Comparison of ENCODE assay signal across 34 mouse cellular contexts in the genomic region with DNA sequence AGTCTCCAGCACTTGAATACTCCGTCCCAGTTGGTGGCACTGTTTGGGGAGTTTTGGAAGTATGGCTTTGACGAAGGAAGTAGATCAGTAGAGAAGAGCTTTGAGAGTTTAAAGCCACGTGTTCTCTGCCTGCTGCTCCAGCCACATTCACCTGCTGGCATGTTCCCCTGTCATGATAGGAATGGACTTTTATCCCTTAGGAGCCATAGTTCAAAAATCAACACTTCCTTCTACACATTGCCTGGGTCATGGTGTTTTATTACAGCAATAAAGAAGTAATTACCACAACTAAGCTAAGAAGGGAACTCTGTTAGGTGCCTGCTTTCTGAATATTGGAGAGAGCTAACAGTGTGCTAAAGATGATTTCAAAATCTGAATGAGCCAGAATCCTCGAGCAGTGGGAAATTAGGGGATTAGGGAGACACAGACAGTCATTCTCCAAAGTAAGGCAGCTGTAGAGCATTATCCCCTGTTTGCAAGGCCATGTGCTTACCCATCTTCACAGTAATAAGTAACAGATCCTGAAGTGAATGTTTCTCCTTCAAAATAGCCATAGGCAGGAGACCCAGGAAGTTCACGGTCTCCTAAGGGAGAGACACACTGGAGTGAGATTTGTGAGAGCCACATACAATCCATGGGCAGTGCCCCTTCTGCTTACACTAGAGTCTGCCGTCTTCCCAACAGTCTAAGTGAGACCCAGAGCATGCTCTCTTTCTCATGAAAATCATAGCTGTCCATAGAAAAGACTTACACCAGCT. TPM values are rescaled to one million over a fixed set of nuclear protein-coding genes. Genes with fewer than 3 reads are reported as not detected.
DNase-seq lines count a peak whose midpoint lies in the region; ATAC-seq and TF ChIP-seq lines count a peak whose summit lies in the region.
"Had no signal": no experiment of that assay in that cellular context is flagged by ENCODE, and none has a peak within 500 bp of the region (broad histone marks: within the 10 kb centered on the region; RNA-seq: fewer than 3 reads in every experiment).

No protein-coding gene starts in this region.

- peak; percentile 75 for ATAC-seq in intestine, embryonic 14.5 days (replicated peaks; ENCODE audit: low FRiP score, low TSS enrichment, low read depth)
- ATAC-seq in intestine, postnatal 0 days = peak; percentile 91
- ATAC-seq: CD4-positive, CD25-positive, alpha-beta regulatory T cell, adult 4 months; forebrain, embryonic 13.5 days; forebrain, embryonic 16.5 days; hindbrain, embryonic 16.5 days had no signal

- H3K4me3 ChIP-seq in intestine, embryonic 14.5 days (ENCODE audit: low read depth, low read length) = no peak overlapping the region
- H3K4me3 ChIP-seq in intestine, postnatal 0 days (ENCODE audit: low read depth, low read length) = no peak overlapping the region
- H3K4me3 ChIP-seq: forebrain, embryonic 10.5 days; forebrain, embryonic 13.5 days; heart, embryonic 12.5 days; heart, embryonic 15.5 days; hindbrain, embryonic 10.5 days; hindbrain, embryonic 13.5 days had no signal

- no peaks in the 10 kb centered on the region for H3K9me3 ChIP-seq in intestine, embryonic 14.5 days (ENCODE audit: control insufficient read depth, low read length)
- no peaks in the 10 kb centered on the region for H3K9me3 ChIP-seq in intestine, postnatal 0 days (ENCODE audit: control insufficient read depth)
- H3K9me3 ChIP-seq: forebrain, embryonic 10.5 days; forebrain, embryonic 13.5 days; heart, embryonic 12.5 days; heart, embryonic 15.5 days; hindbrain, embryonic 10.5 days; hindbrain, embryonic 13.5 days had no signal

- WGBS in intestine, embryonic 14.5 days = 57% methylated on average over 6 of the region's 6 CpGs
- WGBS in intestine, postnatal 0 days = 27% methylated on average over 6 of the region's 6 CpGs

- no peak overlapping the region for H3K9ac ChIP-seq in intestine, embryonic 14.5 days (ENCODE audit: low read length)
- H3K9ac ChIP-seq in intestine, postnatal 0 days (ENCODE audit: low read depth, low read length) = no peak overlapping the region
- H3K9ac ChIP-seq: forebrain, embryonic 13.5 days; heart, embryonic 12.5 days; heart, embryonic 15.5 days; hindbrain, embryonic 13.5 days had no signal

- H3K36me3 ChIP-seq in intestine, embryonic 14.5 days (ENCODE audit: control insufficient read depth, insufficient read depth, low read length) = no peaks in the 10 kb centered on the region
- H3K36me3 ChIP-seq in intestine, postnatal 0 days (ENCODE audit: control insufficient read depth, insufficient read depth) = no peaks in the 10 kb centered on the region
- H3K36me3 ChIP-seq: forebrain, embryonic 10.5 days; heart, embryonic 12.5 days; heart, embryonic 15.5 days; hindbrain, embryonic 10.5 days; hindbrain, embryonic 13.5 days had no signal

- peak overlapping the region; percentile 18; the same call in 1 of the 2 replicates for H3K27ac ChIP-seq in intestine, embryonic 14.5 days (ENCODE audit: low read depth)
- peak overlapping the region; percentile 76 for H3K27ac ChIP-seq in intestine, postnatal 0 days (ENCODE audit: low read depth, low read length)
- H3K27ac ChIP-seq: forebrain, embryonic 10.5 days; forebrain, embryonic 13.5 days; heart, embryonic 15.5 days; hindbrain, embryonic 10.5 days; hindbrain, embryonic 13.5 days had no signal

- no peak for TF ChIP-seq CTCF in intestine, postnatal 0 days (IDR thresholded peaks at IDR 0.05; ENCODE audit: low read depth)

- H3K27me3 ChIP-seq in intestine, embryonic 14.5 days (replicated peaks; ENCODE audit: control insufficient read depth, insufficient read depth, low read length) = no peaks in the 10 kb centered on the region
- H3K27me3 ChIP-seq in intestine, postnatal 0 days (replicated peaks; ENCODE audit: control insufficient read depth, insufficient read depth, low read length) = no peaks in the 10 kb centered on the region
- H3K27me3 ChIP-seq: forebrain, embryonic 13.5 days; heart, embryonic 12.5 days; heart, embryonic 15.5 days; hindbrain, embryonic 13.5 days had no signal

- no peak overlapping the region for H3K4me2 ChIP-seq in intestine, embryonic 14.5 days (ENCODE audit: low read length)
- H3K4me2 ChIP-seq in intestine, postnatal 0 days (replicated peaks; ENCODE audit: low read depth) = no peak overlapping the region
- H3K4me2 ChIP-seq: forebrain, embryonic 13.5 days; heart, embryonic 12.5 days; heart, embryonic 15.5 days; hindbrain, embryonic 13.5 days had no signal

- peak; percentile 12 for DNase-seq in kidney, adult 9 months
- no peak for DNase-seq in kidney, adult 11 months
- DNase-seq in forelimb bud, embryonic 11.5 days (ENCODE audit: low read depth, low spot score) = peak; percentile 4
- DNase-seq in intestine, embryonic 14.5 days (ENCODE audit: low spot score) = peak; percentile 55
- no peak for DNase-seq in layer of hippocampus, postnatal 10 days (ENCODE audit: low spot score in 2 of 2)
- DNase-seq in cerebellum, adult 9-11 months = no peak
- DNase-seq in ovary, postnatal 36 days (ENCODE audit: low spot score) = no peak
- DNase-seq: adrenal gland, adult 2 months; adrenal gland, postnatal 14 days; cerebellum, adult 11 months; cerebellum, adult 2 months; cerebellum, postnatal 10 days; cerebellum, postnatal 36 days; gastrocnemius, postnatal 10 days; gastrocnemius, postnatal 36 days; heart, postnatal 10 days; heart, postnatal 36 days had no signal

- H3K4me1 ChIP-seq in intestine, embryonic 14.5 days (replicated peaks; ENCODE audit: control insufficient read depth, insufficient read depth, low read length) = no peaks in the 10 kb centered on the region
- H3K4me1 ChIP-seq in intestine, postnatal 0 days (replicated peaks; ENCODE audit: control insufficient read depth, insufficient read depth, low read length) = peaks cover 18% of the 10 kb centered on the region
- H3K4me1 ChIP-seq: forebrain, embryonic 10.5 days; forebrain, embryonic 13.5 days; heart, embryonic 12.5 days; heart, embryonic 15.5 days; hindbrain, embryonic 10.5 days; hindbrain, embryonic 13.5 days had no signal

RNA-seq across cellular contexts. Expression of gene C4bp, which starts 20.4 kb away (rescaled TPM):
- 2.2 and 3.5 TPM in 2 replicates for polyA plus RNA-seq in intestine, embryonic 14.5 days (2014; fragmentation: Nextera tagmentation; extraction: Ambion mirVana)
- polyA plus RNA-seq in intestine, postnatal 0 days (2015; fragmentation: Nextera tagmentation; extraction: Ambion mirVana) = 0.82 and 0.98 TPM in 2 replicates
- total RNA-seq in layer of hippocampus, postnatal 10 days (2021) = 1 to 10 TPM; 1.1 to 1.2 TPM
- total RNA-seq: gastrocnemius, postnatal 36 days; granulocyte monocyte progenitor cell, adult 5-6 weeks; heart, postnatal 10 days; heart, postnatal 36 days; MEL had no signal
- polyA plus RNA-seq: C2C12; CD4-positive, CD25-positive, alpha-beta regulatory T cell, adult 4 months; cerebellum, adult 2 months; cortical plate, adult 2 months; embryonic facial prominence, embryonic 11.5 days; embryonic facial prominence, embryonic 14.5 days; forebrain, embryonic 10.5 days; forebrain, embryonic 13.5 days; forebrain, embryonic 16.5 days; heart, embryonic 12.5 days; heart, embryonic 15.5 days; hindbrain, embryonic 10.5 days; hindbrain, embryonic 13.5 days had no signal

RNA-seq across cellular contexts. Expression of gene Gm29427, which starts 33.8 kb away (rescaled TPM):
- polyA plus RNA-seq in intestine, embryonic 14.5 days (2014; fragmentation: Nextera tagmentation; extraction: Ambion mirVana) = 0.23 TPM in 1 of 2 replicates, not detected in the other
- 0.20 and 0.48 TPM in 2 replicates for polyA plus RNA-seq in intestine, postnatal 0 days (2015; fragmentation: Nextera tagmentation; extraction: Ambion mirVana)
- not detected for total RNA-seq in layer of hippocampus, postnatal 10 days (2021)
- total RNA-seq: adrenal gland, adult 2 months; adrenal gland, postnatal 14 days; gastrocnemius, adult 18-20 months; gastrocnemius, postnatal 10 days; gastrocnemius, postnatal 36 days; granulocyte monocyte progenitor cell, adult 5-6 weeks; heart, postnatal 10 days; MEL had no signal
- polyA plus RNA-seq: adrenal gland, adult 2 months; C2C12; CD4-positive, CD25-positive, alpha-beta regulatory T cell, adult 4 months; cerebellum, adult 2 months; embryonic facial prominence, embryonic 11.5 days; embryonic facial prominence, embryonic 14.5 days; forebrain, embryonic 10.5 days; forebrain, embryonic 13.5 days; heart, embryonic 12.5 days; heart, embryonic 15.5 days; hindbrain, embryonic 10.5 days; hindbrain, embryonic 16.5 days had no signal

RNA-seq across cellular contexts. Expression of gene Yod1, which starts 35.3 kb away (rescaled TPM):
- polyA plus RNA-seq in intestine, embryonic 14.5 days (2014; fragmentation: Nextera tagmentation; extraction: Ambion mirVana) = 7.5 and 8.1 TPM in 2 replicates
- polyA plus RNA-seq in intestine, postnatal 0 days (2015; fragmentation: Nextera tagmentation; extraction: Ambion mirVana) = 8.9 and 9.5 TPM in 2 replicates
- 10 to 100 TPM; 10.6 to 10.7 TPM for total RNA-seq in layer of hippocampus, postnatal 10 days (2021)

RNA-seq across cellular contexts. Expression of gene Pfkfb2, which starts 47.2 kb away (rescaled TPM):
- 9.4 and 9.8 TPM in 2 replicates for polyA plus RNA-seq in intestine, embryonic 14.5 days (2014; fragmentation: Nextera tagmentation; extraction: Ambion mirVana)
- polyA plus RNA-seq in intestine, postnatal 0 days (2015; fragmentation: Nextera tagmentation; extraction: Ambion mirVana) = 6.1 and 7.0 TPM in 2 replicates
- total RNA-seq in layer of hippocampus, postnatal 10 days (2021) = 10 to 100 TPM; 49.8 to 51.9 TPM

RNA-seq across cellular contexts. Expression of gene AA986860, which starts 49.9 kb away (rescaled TPM):
- 55.7 and 61.4 TPM in 2 replicates for polyA plus RNA-seq in intestine, embryonic 14.5 days (2014; fragmentation: Nextera tagmentation; extraction: Ambion mirVana)
- polyA plus RNA-seq in intestine, postnatal 0 days (2015; fragmentation: Nextera tagmentation; extraction: Ambion mirVana) = 42.3 and 46.7 TPM in 2 replicates
- under 1 TPM; 0.91 to 0.98 TPM for total RNA-seq in layer of hippocampus, postnatal 10 days (2021)

Comparison
In these comparisons a context has a peak if more than half of its experiments do, and no peak if none do; other contexts are left out.
1. DNase-seq: peak in kidney, adult 9 months (single experiment), forelimb bud, embryonic 11.5 days (single experiment) and intestine, embryonic 14.5 days (single experiment); none in kidney, adult 11 months (single experiment), layer of hippocampus, postnatal 10 days (0 of 2), cerebellum, adult 9-11 months (single experiment) and ovary, postnatal 36 days (single experiment).